Mouse (Mus musculus): ENCODE data around the gene Hspa1b.
"Not testable (repeated sequence)": the region's sequence is repeated elsewhere in the genome, so short reads cannot be mapped to it uniquely, and the experiment has no call there.

The Hspa1b gene

GRCm38 (mm10) chr17:34982328-34982727 is 23.3 kb upstream of the Hspa1b start:
- DNase-seq (ENCODE audit: extremely low spot score): no peak

GRCm38 (mm10) chr17:34981690-34982180 is 22.7 kb upstream of the Hspa1b start, which contains the start of gene Lsm2:
TSS of gene Lsm2 (plus strand) at chr17:34981862.
- peak; percentile 92 for DNase-seq (ENCODE audit: extremely low spot score)

GRCm38 (mm10) chr17:34980655-34981054 is 21.6 kb upstream of the Hspa1b start:
- peak; percentile 38 for DNase-seq (ENCODE audit: extremely low spot score)

- DNase-seq (ENCODE audit: extremely low spot score): no peak
These were observed 20.6 kb upstream of the Hspa1b start for GRCm38 (mm10) chr17:34979631-34980030.

- DNase-seq (ENCODE audit: extremely low spot score): no peak
These were observed 19.2 kb upstream of the Hspa1b start for GRCm38 (mm10) chr17:34978239-34978638.

GRCm38 (mm10) chr17:34977000-34977399 is 18.0 kb upstream of the Hspa1b start:
- DNase-seq (ENCODE audit: extremely low spot score): no peak

GRCm38 (mm10) chr17:34975581-34976492 is 16.8 kb upstream of the Hspa1b start:
- no peak for DNase-seq (ENCODE audit: extremely low spot score)

GRCm38 (mm10) chr17:34972069-34972749 is 13.2 kb upstream of the Hspa1b start, which contains the start of the genes Hspa1a and Hspa1l:
TSS of gene Hspa1a (minus strand) at chr17:34972156.
TSS of gene Hspa1l (plus strand) at chr17:34972703.
- peak; percentile 77 for DNase-seq (ENCODE audit: extremely low spot score)

- not testable (repeated sequence) for DNase-seq (ENCODE audit: extremely low spot score)
These were observed 12.6 kb upstream of the Hspa1b start for GRCm38 (mm10) chr17:34971694-34972068.

GRCm38 (mm10) chr17:34970850-34971249 is 11.8 kb upstream of the Hspa1b start:
- DNase-seq (ENCODE audit: extremely low spot score): not testable (repeated sequence)

- not testable (repeated sequence) for DNase-seq (ENCODE audit: extremely low spot score)
These were observed 10.8 kb upstream of the Hspa1b start, which contains the start of gene Gm20481 for GRCm38 (mm10) chr17:34969822-34970221. TSS of gene Gm20481 (plus strand) at chr17:34969912.

GRCm38 (mm10) chr17:34965627-34966026 is 6.6 kb upstream of the Hspa1b start:
- DNase-seq (ENCODE audit: extremely low spot score): no peak

GRCm38 (mm10) chr17:34964640-34965049 is 5.6 kb upstream of the Hspa1b start:
- peak; percentile 22 for DNase-seq (ENCODE audit: extremely low spot score)

- no peak for DNase-seq (ENCODE audit: extremely low spot score)
These were observed 3.8 kb upstream of the Hspa1b start for GRCm38 (mm10) chr17:34962841-34963240.

- DNase-seq (ENCODE audit: extremely low spot score): no peak
These were observed 3.1 kb upstream of the Hspa1b start for GRCm38 (mm10) chr17:34962125-34962524.

GRCm38 (mm10) chr17:34960702-34961493 is 1.9 kb upstream of the Hspa1b start:
- no peak for DNase-seq (ENCODE audit: extremely low spot score)

- DNase-seq (ENCODE audit: extremely low spot score): no peak
These were observed 960 bp upstream of the Hspa1b start for GRCm38 (mm10) chr17:34959881-34960515.

GRCm38 (mm10) chr17:34958734-34959129 is 306 bp downstream of the Hspa1b start:
- not testable (repeated sequence) for DNase-seq (ENCODE audit: extremely low spot score)

GRCm38 (mm10) chr17:34957966-34958365 is 1.1 kb downstream of the Hspa1b start:
- not testable (repeated sequence) for DNase-seq (ENCODE audit: extremely low spot score)

- DNase-seq (ENCODE audit: extremely low spot score): not testable (repeated sequence)
These were observed 1.7 kb downstream of the Hspa1b start for GRCm38 (mm10) chr17:34957291-34957690.

GRCm38 (mm10) chr17:34956340-34956739 is 2.7 kb downstream of the Hspa1b start:
- DNase-seq (ENCODE audit: extremely low spot score): no peak
